Mouse (Mus musculus): ENCODE measurements at regions not wholly inside any gene's neighbourhood (a gene's known extent, or its start where the extent isn't known, plus 50 kb on each side); places are given as distances from the start of the nearest gene placed in this dataset.

DNA sequence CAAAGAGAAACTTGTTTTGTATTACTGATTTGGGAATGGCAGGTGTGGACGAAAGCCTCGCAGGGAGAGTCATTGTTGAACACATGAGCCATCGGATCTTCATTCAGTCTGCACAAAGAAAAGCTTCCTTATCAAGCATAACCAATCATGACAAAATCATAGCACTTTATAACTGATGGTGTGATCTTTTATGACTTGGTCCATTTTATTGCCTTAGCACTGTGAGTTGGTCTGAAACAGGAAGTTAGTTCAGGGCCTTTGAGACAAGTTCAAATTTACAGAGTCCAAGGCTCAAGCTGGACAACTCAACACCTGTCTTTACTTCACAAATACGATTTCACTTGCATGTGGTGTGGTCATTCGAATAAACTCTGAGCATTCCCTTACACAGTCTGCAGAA, 68.8 kb upstream of the Pax8 start:
- 87% methylated on average over 5 of the region's 5 CpGs for WGBS
- TF ChIP-seq CTCF (IDR thresholded peaks at IDR 0.05) = no peak
- Histone ChIP-seq H3K4me3 (ENCODE audit: low read depth, low read length) (no peak overlapping the region), H3K27ac (ENCODE audit: low read depth, low read length) (no peak overlapping the region), H3K4me2 (ENCODE audit: low read depth, low read length, poor library complexity, severe bottlenecking) (no peak overlapping the region), H3K27me3 (ENCODE audit: insufficient read depth, low read length) (no peaks in the 10 kb centered on the region), H3K9ac (replicated peaks; ENCODE audit: low read length, poor library complexity, severe bottlenecking) (no peak overlapping the region), H3K36me3 (ENCODE audit: insufficient read depth, low read length) (no peaks in the 10 kb centered on the region), H3K9me3 (ENCODE audit: low read length) (no peaks in the 10 kb centered on the region), H3K4me1 (ENCODE audit: insufficient read depth, low read length) (no peaks in the 10 kb centered on the region)
- DNase-seq (ENCODE audit: low spot score) = no peak
- no peak for ATAC-seq (ENCODE audit: low FRiP score)

DNA sequence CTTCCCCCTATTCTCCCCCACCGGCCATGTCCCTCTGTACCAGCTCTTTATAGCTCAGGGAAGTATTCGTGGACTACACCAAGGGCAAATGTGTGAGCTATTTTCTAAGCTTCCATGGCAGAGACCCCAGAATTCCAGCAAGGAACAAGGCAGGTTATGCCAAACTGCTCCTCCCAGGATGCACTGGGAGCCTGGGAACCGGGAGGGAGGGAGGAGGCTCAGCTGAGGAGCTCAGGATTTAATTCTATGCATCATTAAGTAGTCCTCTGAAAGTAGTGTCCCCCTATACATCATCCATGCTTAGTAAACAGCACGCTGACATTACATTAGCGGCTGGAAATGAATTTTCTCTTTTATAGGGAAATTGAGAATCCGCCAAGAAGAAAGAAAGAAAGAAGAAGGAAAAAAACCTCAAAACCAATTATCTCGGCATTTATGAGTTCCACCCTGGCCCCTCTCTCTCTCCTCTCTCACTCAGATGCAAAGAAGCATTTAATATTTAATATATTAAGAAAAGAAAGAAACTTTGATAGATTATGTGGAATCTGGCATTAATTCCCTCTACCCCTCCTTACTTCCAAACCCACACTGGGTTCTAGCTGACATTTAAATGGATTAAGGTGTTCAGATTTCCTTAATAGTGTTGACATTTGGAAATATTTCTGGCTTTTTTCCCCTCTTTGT, 63.6 kb upstream of the Pax8 start:
- no peak overlapping the region for H3K4me2 ChIP-seq (ENCODE audit: low read depth, low read length, poor library complexity, severe bottlenecking)
- no peak overlapping the region for H3K27ac ChIP-seq (ENCODE audit: low read depth, low read length)
- no peak overlapping the region for H3K4me3 ChIP-seq (ENCODE audit: low read depth, low read length)
- no peak overlapping the region for H3K9ac ChIP-seq (replicated peaks; ENCODE audit: low read length, poor library complexity, severe bottlenecking)
- DNase-seq (ENCODE audit: low spot score) (peak; percentile 60), ATAC-seq (ENCODE audit: low FRiP score) (0 out of 2 replicates have a peak, but pooled peaks have one; percentile 66)
- H3K9me3 ChIP-seq (ENCODE audit: low read length) = no peaks in the 10 kb centered on the region
- H3K36me3 ChIP-seq (ENCODE audit: insufficient read depth, low read length) = no peaks in the 10 kb centered on the region
- H3K27me3 ChIP-seq (ENCODE audit: insufficient read depth, low read length) = no peaks in the 10 kb centered on the region
- 33% methylated on average over 7 of the region's 7 CpGs for WGBS
- no peak for TF ChIP-seq CTCF (IDR thresholded peaks at IDR 0.05)
- no peaks in the 10 kb centered on the region for H3K4me1 ChIP-seq (ENCODE audit: insufficient read depth, low read length)

DNA sequence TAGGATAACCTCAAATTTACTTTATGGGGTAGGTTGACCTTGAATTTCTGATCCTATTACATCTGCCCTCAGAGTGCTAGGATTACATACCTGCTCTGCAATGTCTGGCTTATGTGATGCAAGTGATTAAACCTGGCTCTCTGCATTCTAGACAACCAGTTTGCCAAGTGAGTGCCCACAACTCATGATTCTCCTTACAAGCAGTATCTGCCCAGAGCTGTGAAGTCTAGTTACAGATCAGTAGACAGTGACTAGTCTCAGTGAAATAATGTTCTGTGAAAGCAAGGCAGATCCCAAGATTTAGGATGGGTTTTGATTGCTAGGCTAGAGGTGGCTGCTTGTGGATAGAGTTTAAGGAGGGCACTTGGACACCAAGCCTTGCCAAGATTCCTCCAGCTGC, 61.9 kb upstream of the Pax8 start:
- no peaks in the 10 kb centered on the region for H3K4me1 ChIP-seq (ENCODE audit: insufficient read depth, low read length)
- no peaks in the 10 kb centered on the region for H3K9me3 ChIP-seq (ENCODE audit: low read length)
- no peak overlapping the region for H3K9ac ChIP-seq (replicated peaks; ENCODE audit: low read length, poor library complexity, severe bottlenecking)
- DNase-seq (ENCODE audit: low spot score) (no peak), ATAC-seq (ENCODE audit: low FRiP score) (no peak)
- H3K27me3 ChIP-seq (ENCODE audit: insufficient read depth, low read length) = no peaks in the 10 kb centered on the region
- no peak for TF ChIP-seq CTCF (IDR thresholded peaks at IDR 0.05)
- no peak overlapping the region for H3K27ac ChIP-seq (ENCODE audit: low read depth, low read length)
- no peak overlapping the region for H3K4me3 ChIP-seq (ENCODE audit: low read depth, low read length)
- H3K36me3 ChIP-seq (ENCODE audit: insufficient read depth, low read length) = no peaks in the 10 kb centered on the region
- H3K4me2 ChIP-seq (ENCODE audit: low read depth, low read length, poor library complexity, severe bottlenecking) = no peak overlapping the region
